Mouse (Mus musculus) stomach, postnatal 0 days (tissue): ENCODE results near the gene Strc. TPM values are rescaled to one million over a fixed set of nuclear protein-coding genes. Genes with fewer than 3 reads are reported as not detected.
A peak's percentile ranks its signal among the peaks of the same experiment; 100 is the strongest.
"Not testable (repeated sequence)": the region's sequence is repeated elsewhere in the genome, so short reads cannot be mapped to it uniquely, and the experiment has no call there.

Source experiments
- ATAC-seq: fragments of 200-750 bp; cut with Nextera tagmentation; 2 replicates; pipeline ENCODE4 v1.8.0; 2017; ENCODE audit not compliant: low FRiP score, low TSS enrichment
- DNase-seq: peaks from one replicate; pipeline ENCODE4 v3.0.0-alpha.2; 2016; ENCODE audit warnings: low spot score
- H3K27ac ChIP-seq: fragments of 300-500 bp; sonication (generic); replicated peaks from 2 replicates; pipeline ENCODE4 v1.5.1; 2014; ENCODE audit warnings: mild to moderate bottlenecking, control low read depth
- H3K27me3 ChIP-seq: fragments of 300-500 bp; sonication (generic); 2 replicates; pipeline ENCODE4 v1.6.1; 2014; ENCODE audit warnings: low read length; ENCODE audit not compliant: control insufficient read depth, insufficient read depth
- H3K36me3 ChIP-seq: fragments of 300-500 bp; sonication (generic); 2 replicates; pipeline ENCODE4 v1.6.1; 2014; ENCODE audit warnings: low read length, mixed read lengths; ENCODE audit not compliant: control insufficient read depth, insufficient read depth
- H3K4me1 ChIP-seq: fragments of 300-500 bp; sonication (generic); replicated peaks from 2 replicates; pipeline ENCODE4 v1.6.1; 2014; ENCODE audit warnings: antibody characterized with exemption; ENCODE audit not compliant: control insufficient read depth, insufficient read depth
- H3K4me2 ChIP-seq: fragments of 300-500 bp; sonication (generic); replicated peaks from 2 replicates; pipeline ENCODE4 v1.6.1; 2014; ENCODE audit warnings: low read depth, mild to moderate bottlenecking, control low read depth, moderate library complexity
- H3K4me3 ChIP-seq: fragments of 300-500 bp; sonication (generic); 2 replicates; pipeline ENCODE4 v1.5.1; 2014; ENCODE audit warnings: low read depth, low read length, control low read depth
- H3K9ac ChIP-seq: fragments of 300-500 bp; sonication (generic); 2 replicates; pipeline ENCODE4 v1.6.1; 2014; ENCODE audit warnings: mild to moderate bottlenecking, low read length, control low read depth, mixed read lengths
- H3K9me3 ChIP-seq: fragments of 300-500 bp; sonication (generic); 2 replicates; pipeline ENCODE4 v1.6.1; 2016; ENCODE audit warnings: low read length; ENCODE audit not compliant: control insufficient read depth
- CTCF ChIP-seq: IDR thresholded peaks from 2 replicates; pipeline ENCODE4 v1.5.1; 2016; ENCODE audit warnings: antibody characterized with exemption, low read depth, mild to moderate bottlenecking, moderate library complexity
- EP300 ChIP-seq: optimal IDR thresholded peaks from 2 replicates; pipeline ENCODE3; 2016; ENCODE audit warnings: antibody characterized with exemption
- WGBS: fragments of 180-500 bp; shearing (Covaris S2); extraction: QIAGEN DNeasy Blood & Tissue Kit; methylation state at CpG from one replicate; pipeline ENCODE4 v1.1.7; 2014; 5-methylcytosine and 5-hydroxymethylcytosine counted together
- polyA plus RNA-seq: library from polyadenylated mRNA; unstranded; fragments of >200 nt; fragmentation: Nextera tagmentation; extraction: Ambion mirVana; gene quantifications from 2 replicates; pipeline ENCODE4 v1.2.1, GENCODE M21; 2015

The Strc gene
- polyA plus RNA-seq = 0.01 and 0.04 TPM in 2 replicates

DNA sequence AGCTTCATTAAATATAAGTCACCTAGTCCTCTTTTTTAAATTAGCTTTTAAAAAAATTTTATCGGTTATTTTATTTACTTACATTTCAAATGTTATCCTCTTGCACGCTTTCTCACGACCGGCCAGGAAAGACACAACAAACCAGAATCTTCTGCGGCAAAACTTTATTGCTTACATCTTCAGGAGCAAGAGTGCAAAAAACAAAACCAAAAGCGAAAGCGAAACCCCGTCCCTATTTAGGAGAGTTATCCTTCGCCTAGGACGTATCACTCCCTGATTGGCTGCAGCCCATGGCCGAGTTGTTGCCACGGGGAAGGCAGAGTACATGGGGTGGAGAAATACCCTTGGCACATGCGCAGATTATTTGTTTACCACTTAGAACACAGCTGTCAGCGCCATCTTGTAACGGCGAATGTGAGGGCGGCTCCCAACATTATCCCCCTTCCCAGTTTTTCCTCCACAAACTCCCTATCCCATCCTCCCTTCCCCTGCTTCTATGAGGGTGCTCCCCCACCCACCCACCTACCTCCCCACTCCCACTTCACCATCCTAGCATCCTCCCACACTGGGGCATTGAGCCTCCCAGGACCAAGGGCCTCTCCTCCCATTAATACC is at the start of gene Strc:
TSS of gene Strc (minus strand) at position 208 of the 615 bp plus-strand sequence.
- not testable (repeated sequence) for H3K9ac ChIP-seq, H3K4me1 ChIP-seq, H3K36me3 ChIP-seq, H3K27me3 ChIP-seq, ATAC-seq, H3K9me3 ChIP-seq, H3K27ac ChIP-seq, H3K4me3 ChIP-seq, H3K4me2 ChIP-seq, DNase-seq
- WGBS = 93% methylated on average over 14 of the region's 17 CpGs

DNA sequence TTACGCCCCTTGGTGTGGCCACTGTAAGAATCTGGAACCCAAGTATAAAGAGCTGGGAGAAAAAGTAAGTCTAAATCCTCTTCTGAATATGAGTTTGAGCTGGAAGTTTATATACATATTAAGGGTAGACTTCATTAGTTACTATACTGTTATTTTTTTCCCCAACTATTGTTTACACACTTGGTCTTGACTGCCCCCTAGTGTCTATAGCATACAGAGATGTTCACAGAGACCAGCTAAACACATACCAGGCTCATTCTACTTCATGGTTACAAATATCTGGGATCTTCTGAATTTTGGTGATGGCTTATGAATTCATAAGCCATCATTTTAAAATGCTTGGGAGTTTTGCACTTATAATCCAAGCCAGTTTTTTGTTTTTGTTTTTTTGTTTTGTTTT is 47.9 kb upstream of the Strc start:
- no peak for ATAC-seq
- 100% methylated on average over 1 of the region's 1 CpGs for WGBS
- Histone ChIP-seq H3K4me2 (no peak overlapping the region), H3K36me3 (peaks cover 41% of the 10 kb centered on the region), H3K9me3 (no peaks in the 10 kb centered on the region), H3K27me3 (no peaks in the 10 kb centered on the region), H3K4me3 (no peak overlapping the region), H3K27ac (no peak overlapping the region), H3K4me1 (no peaks in the 10 kb centered on the region), H3K9ac (no peak overlapping the region)
- TF ChIP-seq EP300 = no peak
- TF ChIP-seq CTCF = peak; percentile 70
- DNase-seq = no peak

DNA sequence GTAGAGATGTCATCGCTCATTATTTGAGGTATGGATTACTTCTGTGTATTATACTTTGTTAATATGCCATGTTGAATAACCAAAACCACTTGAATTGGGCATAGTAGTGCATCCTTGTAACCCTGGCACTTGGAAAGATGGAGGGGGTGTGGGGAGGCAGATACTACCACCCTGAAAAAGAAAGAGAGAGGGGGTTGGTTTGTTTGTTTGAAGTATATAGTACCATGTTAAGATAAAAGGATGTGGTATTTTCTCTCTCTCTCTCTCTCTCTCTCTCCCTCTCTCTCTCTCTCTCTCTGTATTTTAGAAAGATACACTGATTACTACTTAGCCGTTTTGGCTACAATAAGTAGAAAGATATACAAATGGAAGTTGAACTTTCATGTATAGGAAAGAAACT is 38.9 kb upstream of the Strc start:
- H3K9me3 ChIP-seq = no peaks in the 10 kb centered on the region
- no peak overlapping the region for H3K4me3 ChIP-seq
- H3K36me3 ChIP-seq = peaks cover 21% of the 10 kb centered on the region
- DNase-seq (no peak), ATAC-seq (no peak)
- H3K27me3 ChIP-seq = no peaks in the 10 kb centered on the region
- no peak for TF ChIP-seq EP300
- no peak for TF ChIP-seq CTCF
- no peak overlapping the region for H3K9ac ChIP-seq
- no peak overlapping the region for H3K4me2 ChIP-seq
- no peaks in the 10 kb centered on the region for H3K4me1 ChIP-seq
- 86% methylated on average over 2 of the region's 2 CpGs for WGBS
- H3K27ac ChIP-seq = no peak overlapping the region

DNA sequence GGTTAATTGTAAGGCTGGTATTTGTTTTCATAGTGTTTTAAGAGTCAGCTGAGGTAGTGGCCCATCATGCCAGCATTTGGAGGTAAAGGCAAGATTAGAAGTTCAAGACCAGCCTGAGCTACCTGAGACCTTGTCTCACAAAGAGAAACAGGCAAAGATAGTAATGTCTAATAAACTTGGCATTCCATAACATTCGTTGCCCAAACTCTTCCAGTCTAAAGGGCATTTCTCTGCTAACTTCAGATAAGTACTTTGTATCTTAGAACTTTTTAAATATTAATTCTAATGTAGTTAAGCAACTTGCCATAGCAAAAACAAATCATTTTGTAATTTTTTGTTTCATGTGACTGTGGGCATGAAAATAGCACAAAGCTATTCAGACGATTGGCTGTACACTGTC is 36.2 kb upstream of the Strc start:
- WGBS = 85% methylated on average over 2 of the region's 2 CpGs
- no peak overlapping the region for H3K9ac ChIP-seq
- H3K4me3 ChIP-seq = no peak overlapping the region
- TF ChIP-seq CTCF = no peak
- TF ChIP-seq EP300 = no peak
- peaks cover 12% of the 10 kb centered on the region for H3K36me3 ChIP-seq
- no peak overlapping the region for H3K27ac ChIP-seq
- no peaks in the 10 kb centered on the region for H3K4me1 ChIP-seq
- no peaks in the 10 kb centered on the region for H3K9me3 ChIP-seq
- DNase-seq (no peak), ATAC-seq (no peak)
- H3K4me2 ChIP-seq = no peak overlapping the region
- H3K27me3 ChIP-seq = no peaks in the 10 kb centered on the region

DNA sequence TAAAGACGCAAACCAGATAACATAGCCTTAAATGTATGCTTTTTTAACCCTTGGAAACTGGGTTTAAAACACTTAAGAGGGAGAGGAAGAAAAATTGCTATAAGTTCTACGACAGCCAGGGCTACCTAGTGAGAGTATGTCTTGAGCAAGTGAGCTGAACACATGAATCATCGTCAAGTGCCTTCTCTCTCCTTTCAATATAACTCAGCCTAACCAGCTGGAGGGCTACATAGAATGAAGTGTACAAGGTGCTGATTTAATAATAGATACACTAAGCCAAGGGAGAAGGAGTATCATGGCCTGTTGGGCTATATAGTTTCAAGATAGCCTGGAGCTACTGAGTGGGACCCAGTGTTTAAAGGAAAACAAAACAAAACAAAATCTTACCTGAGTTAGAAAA is 31.5 kb upstream of the Strc start:
- H3K4me2 ChIP-seq = no peak overlapping the region
- H3K4me3 ChIP-seq = no peak overlapping the region
- H3K9me3 ChIP-seq = no peaks in the 10 kb centered on the region
- no peaks in the 10 kb centered on the region for H3K27me3 ChIP-seq
- 0 out of 2 replicates have a peak, but pooled peaks cover 5% of the 10 kb centered on the region for H3K36me3 ChIP-seq
- no peaks in the 10 kb centered on the region for H3K4me1 ChIP-seq
- TF ChIP-seq EP300 = no peak
- TF ChIP-seq CTCF = no peak
- DNase-seq (no peak), ATAC-seq (no peak)
- 0 out of 2 replicates have a peak overlapping the region, but pooled peaks have one; percentile 13 for H3K27ac ChIP-seq
- H3K9ac ChIP-seq = no peak overlapping the region
- 61% methylated on average over 3 of the region's 3 CpGs for WGBS

DNA sequence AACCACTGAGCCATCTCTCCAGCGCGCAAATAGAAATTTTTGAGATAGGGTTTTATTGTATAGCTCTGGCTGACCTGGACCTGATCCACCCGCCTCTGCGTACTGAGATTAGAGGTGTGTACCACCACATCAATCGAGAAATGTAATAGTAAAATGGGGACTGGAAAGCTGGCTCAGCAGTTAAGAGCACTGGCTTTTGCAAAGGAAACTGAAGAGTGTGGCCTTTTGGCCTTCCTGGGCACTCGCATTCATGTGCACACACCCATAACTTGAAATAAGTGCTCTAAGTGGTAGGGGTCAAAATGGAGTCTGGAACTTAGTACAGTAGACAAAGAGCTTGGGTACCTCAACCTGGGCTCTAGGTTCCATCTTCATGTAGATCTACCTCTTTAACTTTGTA is 29.4 kb upstream of the Strc start:
- no peak overlapping the region for H3K9ac ChIP-seq
- no peaks in the 10 kb centered on the region for H3K9me3 ChIP-seq
- no peak for DNase-seq
- H3K4me1 ChIP-seq = no peaks in the 10 kb centered on the region
- TF ChIP-seq CTCF (no peak), EP300 (no peak)
- 59% methylated on average over 6 of the region's 6 CpGs for WGBS
- H3K4me3 ChIP-seq = no peak overlapping the region
- H3K4me2 ChIP-seq = no peak overlapping the region
- no peak for ATAC-seq
- H3K27ac ChIP-seq = no peak overlapping the region
- 0 out of 2 replicates have a peak, but pooled peaks cover 2% of the 10 kb centered on the region for H3K36me3 ChIP-seq
- no peaks in the 10 kb centered on the region for H3K27me3 ChIP-seq
